Mouse (Mus musculus) ES-Bruce4 (cell line): ENCODE measurements around the gene Abhd12b. TPM values are rescaled to one million over a fixed set of nuclear protein-coding genes. Genes with fewer than 3 reads are reported as not detected.

Experiments
- H3K27ac ChIP-seq: 2 replicates; pipeline ENCODE4 v1.5.1; 2012; ENCODE audit warnings: low read length, inconsistent platforms; ENCODE audit not compliant: insufficient read depth
- H3K27me3 ChIP-seq: 2 replicates; pipeline ENCODE4 v1.6.1; 2012; ENCODE audit warnings: mild to moderate bottlenecking, low read length, inconsistent platforms; ENCODE audit not compliant: control insufficient read depth, poor library complexity, insufficient read depth, severe bottlenecking
- H3K36me3 ChIP-seq: 2 replicates; pipeline ENCODE4 v1.6.1; 2012; ENCODE audit warnings: inconsistent platforms, mild to moderate bottlenecking, low read length, moderate library complexity; ENCODE audit not compliant: control insufficient read depth, poor library complexity, insufficient read depth, severe bottlenecking
- H3K4me1 ChIP-seq: one replicate; pipeline ENCODE4 v1.8.1; 2011; ENCODE audit warnings: low read length; ENCODE audit not compliant: control insufficient read depth, insufficient read depth
- H3K4me3 ChIP-seq: 2 replicates; pipeline ENCODE4 v1.5.1; 2011; ENCODE audit warnings: low read depth, mild to moderate bottlenecking, low read length
- H3K9ac ChIP-seq: 2 replicates; pipeline ENCODE4 v1.6.1; 2012; ENCODE audit warnings: low read depth, mild to moderate bottlenecking, inconsistent platforms; ENCODE audit not compliant: poor library complexity, severe bottlenecking
- H3K9me3 ChIP-seq: replicated peaks from 2 replicates; pipeline ENCODE4 v1.6.1; 2012; ENCODE audit warnings: mild to moderate bottlenecking, low read length, inconsistent platforms; ENCODE audit not compliant: control insufficient read depth, poor library complexity, insufficient read depth, severe bottlenecking
- CTCF ChIP-seq: IDR thresholded peaks from one replicate; pipeline ENCODE4 v1.8.1; 2011; ENCODE audit warnings: low read depth, low read length
- EP300 ChIP-seq: IDR thresholded peaks from 2 replicates; pipeline ENCODE4 v1.6.1; 2011; ENCODE audit warnings: low read depth, low read length; ENCODE audit not compliant: insufficient read depth
- POLR2A ChIP-seq: IDR thresholded peaks from one replicate; pipeline ENCODE4 v1.8.1; 2011; ENCODE audit warnings: low read length; ENCODE audit not compliant: insufficient read depth
- polyA plus RNA-seq: library from polyadenylated mRNA; stranded (reverse); fragments of >200 nt; gene quantifications from 2 replicates; pipeline ENCODE4 v1.2.4, GENCODE M21; 2011; ENCODE audit warnings: low read depth; ENCODE audit not compliant: missing spikeins, insufficient read depth, insufficient read length

The Abhd12b gene
- polyA plus RNA-seq, 1 experiment, result not detected

DNA sequence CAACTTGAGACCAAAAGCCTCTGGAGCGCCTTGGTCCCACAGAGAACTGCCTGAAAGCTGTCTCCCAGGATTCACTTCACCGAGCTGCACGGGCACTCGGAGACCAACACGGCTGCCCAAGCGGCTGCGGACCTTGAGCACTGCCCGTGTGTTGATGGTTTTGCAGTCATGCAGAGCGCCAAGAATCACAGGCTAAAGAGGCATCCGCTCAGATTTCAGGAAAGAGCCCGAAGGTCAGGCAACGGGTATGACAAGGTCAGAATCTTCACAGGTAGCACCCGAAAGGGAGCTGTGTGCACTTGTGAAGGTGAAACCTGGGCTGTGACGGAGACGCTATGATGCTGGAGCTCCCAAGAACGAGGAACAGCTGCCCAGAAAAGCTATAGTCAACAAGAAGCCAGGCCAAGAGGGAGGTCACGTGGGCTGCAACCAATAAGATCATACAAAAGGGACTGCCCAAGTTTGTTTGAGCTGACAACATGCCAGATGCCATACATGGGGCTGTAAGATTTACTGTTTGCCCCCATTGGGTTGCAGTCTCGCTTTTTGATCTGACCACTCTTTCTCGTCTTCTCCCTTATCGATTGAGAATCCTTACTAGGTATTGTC is 19.2 kb upstream of the Abhd12b start:
- Histone ChIP-seq H3K27ac (no peak overlapping the region), H3K27me3 (no peaks in the 10 kb centered on the region), H3K9me3 (no peaks in the 10 kb centered on the region), H3K4me1 (no peaks in the 10 kb centered on the region), H3K9ac (no peak overlapping the region), H3K36me3 (no peaks in the 10 kb centered on the region), H3K4me3 (no peak overlapping the region)
- TF ChIP-seq CTCF (no peak), POLR2A (no peak), EP300 (no peak)

GRCm38 (mm10) chr12:70136185-70136756 is 17.7 kb upstream of the Abhd12b start:
- TF ChIP-seq EP300 (no peak), CTCF (no peak), POLR2A (no peak)
- no peaks in the 10 kb centered on the region for H3K36me3 ChIP-seq
- H3K9ac ChIP-seq, result no peak overlapping the region
- H3K4me3 ChIP-seq, result no peak overlapping the region
- H3K9me3 ChIP-seq, result no peaks in the 10 kb centered on the region
- H3K4me1 ChIP-seq, result no peaks in the 10 kb centered on the region
- H3K27me3 ChIP-seq, result no peaks in the 10 kb centered on the region
- H3K27ac ChIP-seq, result no peak overlapping the region

- no peak for TF ChIP-seq POLR2A
- no peak for TF ChIP-seq EP300
- TF ChIP-seq CTCF, result no peak
- H3K4me1 ChIP-seq, result no peaks in the 10 kb centered on the region
- H3K4me3 ChIP-seq, result no peak overlapping the region
Observed at GRCm38 (mm10) chr12:70137095-70137494, 16.8 kb upstream of the Abhd12b start.

GRCm38 (mm10) chr12:70137626-70138025 is 16.3 kb upstream of the Abhd12b start:
- Histone ChIP-seq H3K4me3 (no peak overlapping the region), H3K27me3 (no peaks in the 10 kb centered on the region), H3K9ac (no peak overlapping the region), H3K27ac (no peak overlapping the region), H3K4me1 (no peaks in the 10 kb centered on the region), H3K36me3 (no peaks in the 10 kb centered on the region), H3K9me3 (no peaks in the 10 kb centered on the region)
- no peak for TF ChIP-seq CTCF
- TF ChIP-seq EP300, result no peak
- TF ChIP-seq POLR2A, result no peak

More at GRCm38 (mm10) chr12:70137095-70137494, 16.8 kb upstream of the Abhd12b start:
- H3K27ac ChIP-seq, result no peak overlapping the region
- H3K9ac ChIP-seq, result no peak overlapping the region
- no peaks in the 10 kb centered on the region for H3K9me3 ChIP-seq
- H3K36me3 ChIP-seq, result no peaks in the 10 kb centered on the region
- H3K27me3 ChIP-seq, result no peaks in the 10 kb centered on the region

DNA sequence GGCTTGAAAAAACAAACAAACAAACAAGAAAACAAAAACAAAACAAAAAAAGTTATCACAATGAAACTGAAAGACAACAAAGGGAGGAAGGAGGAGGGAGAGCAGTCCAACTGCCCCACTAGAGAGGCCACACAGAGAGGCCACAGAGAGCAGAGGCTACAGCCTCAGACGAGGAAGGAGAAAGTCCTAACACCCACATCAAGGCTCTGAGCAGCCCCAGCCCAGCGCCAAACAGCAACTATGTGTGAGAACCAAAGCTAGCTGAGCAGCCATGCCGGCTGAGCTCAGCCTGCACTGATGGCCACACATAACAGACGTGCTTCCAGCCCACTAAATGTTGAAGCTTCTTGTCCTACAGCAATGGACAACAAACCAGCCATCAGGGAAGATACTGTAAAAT is 14.1 kb upstream of the Abhd12b start:
- no peak overlapping the region for H3K27ac ChIP-seq
- H3K36me3 ChIP-seq, result no peaks in the 10 kb centered on the region
- TF ChIP-seq POLR2A (no peak), EP300 (no peak), CTCF (no peak)
- no peak overlapping the region for H3K9ac ChIP-seq
- H3K27me3 ChIP-seq, result no peaks in the 10 kb centered on the region
- no peaks in the 10 kb centered on the region for H3K9me3 ChIP-seq
- H3K4me1 ChIP-seq, result no peaks in the 10 kb centered on the region
- H3K4me3 ChIP-seq, result no peak overlapping the region

- H3K9me3 ChIP-seq, result no peaks in the 10 kb centered on the region
- no peaks in the 10 kb centered on the region for H3K4me1 ChIP-seq
- no peaks in the 10 kb centered on the region for H3K27me3 ChIP-seq
- H3K27ac ChIP-seq, result no peak overlapping the region
- H3K9ac ChIP-seq, result no peak overlapping the region
- TF ChIP-seq POLR2A, result no peak
- TF ChIP-seq CTCF, result no peak
- TF ChIP-seq EP300, result no peak
- no peaks in the 10 kb centered on the region for H3K36me3 ChIP-seq
- H3K4me3 ChIP-seq, result no peak overlapping the region
Observed at GRCm38 (mm10) chr12:70140542-70140941, 13.4 kb upstream of the Abhd12b start.
